In the genomic region with DNA sequence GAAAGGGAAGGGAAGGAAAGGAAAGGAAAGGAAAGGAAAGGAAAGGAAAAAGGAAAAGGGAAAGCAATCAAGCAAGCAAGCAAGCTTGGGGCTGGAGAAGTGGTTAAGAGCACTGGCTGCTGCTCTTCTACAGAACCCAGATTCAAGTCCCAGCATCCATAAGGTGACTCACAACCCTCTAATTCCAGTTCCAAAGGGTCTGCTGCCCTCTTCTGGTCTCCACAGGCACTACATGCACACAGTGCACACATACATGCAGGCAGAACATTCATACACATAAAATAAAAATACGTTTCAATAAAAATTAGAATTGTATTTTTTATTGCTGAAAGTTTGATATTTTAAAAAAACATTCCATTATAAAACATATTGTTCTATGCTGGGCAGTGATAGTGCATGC, we compare ENCODE assay signal across 10 mouse cellular contexts. TPM values are rescaled to one million over a fixed set of nuclear protein-coding genes. Genes with fewer than 3 reads are reported as not detected.
DNase-seq lines count a peak whose midpoint lies in the region; TF ChIP-seq lines count a peak whose summit lies in the region.
"Had no signal": no experiment of that assay in that cellular context is flagged by ENCODE, and none has a peak within 500 bp of the region (broad histone marks: within the 10 kb centered on the region; RNA-seq: fewer than 3 reads in every experiment).

No protein-coding gene starts in this region.

- H3K9ac ChIP-seq in CH12.LX (ENCODE audit: insufficient read depth, low read depth) = no peak overlapping the region
- H3K9ac ChIP-seq: stomach, embryonic 15.5 days had no signal

- H3K4me1 ChIP-seq in CH12.LX (ENCODE audit: control insufficient read depth in 1 of 2, insufficient read depth in 2 of 2) = peaks cover 5 to 21% of the 10 kb centered on the region in 2 experiments; a peak in 2 of 4 replicates

- peak; percentile 76 for TF ChIP-seq RAD21 in CH12.LX (IDR thresholded peaks at IDR 0.05; ENCODE audit: low read depth, low read length)

- H3K4me2 ChIP-seq in CH12.LX (ENCODE audit: insufficient read depth, low read depth, poor library complexity, severe bottlenecking) = no peak overlapping the region
- H3K4me2 ChIP-seq: stomach, embryonic 15.5 days had no signal

- DNase-seq in layer of hippocampus, adult 11-12 months (ENCODE audit: low spot score) = peak; percentile 46
- no peak for DNase-seq in layer of hippocampus, adult 9-11 months
- DNase-seq in CH12.LX (ENCODE audit: extremely low read depth) = peak; percentile 74
- DNase-seq in R1 (ENCODE audit: low read depth, low spot score) = peak; percentile 80
- DNase-seq in embryo, embryonic 10 days (ENCODE audit: low spot score) = peak; percentile 64
- peak; percentile 59 for DNase-seq in lung, postnatal 10 days
- DNase-seq in thymus, postnatal 25 days = peak; percentile 58

- no peaks in the 10 kb centered on the region for H3K79me2 ChIP-seq in CH12.LX (replicated peaks; ENCODE audit: control insufficient read depth, extremely low read depth, insufficient read depth, poor library complexity, severe bottlenecking)

- peaks cover 2% of the 10 kb centered on the region for H3K9me3 ChIP-seq in CH12.LX (replicated peaks; ENCODE audit: low read length)
- H3K9me3 ChIP-seq: stomach, embryonic 15.5 days had no signal

- no peak for TF ChIP-seq EP300 in CH12.LX (IDR thresholded peaks at IDR 0.05; ENCODE audit: low read length)

- dilution Hi-C loops in CH12.LX (cut with MboI; ENCODE audit: extremely low pct_ligation_motif_present, extremely low pct_unique_long_range_greater_than_20kb, low sequenced_read_pairs) = no loop called here

- H3K27ac ChIP-seq in CH12.LX (ENCODE audit: insufficient read depth, low read depth) = no peak overlapping the region
- H3K27ac ChIP-seq: stomach, embryonic 15.5 days had no signal

- H3K4me3 ChIP-seq in CH12.LX (replicated peaks in 1 of 3; ENCODE audit: low read depth in 2 of 3, low read length in 2 of 3, poor library complexity in 1 of 3) = no peak overlapping the region
- H3K4me3 ChIP-seq: stomach, embryonic 15.5 days had no signal

- in situ Hi-C loops in CH12.LX (cut with MboI; ENCODE audit: low pct_ligation_motif_present, low pct_unique_long_range_greater_than_20kb, low sequenced_read_pairs) = no loop called here

- H3K36me3 ChIP-seq in CH12.LX (replicated peaks in 1 of 2; ENCODE audit: control insufficient read depth in 1 of 2, insufficient read depth in 1 of 2, low read length in 1 of 2) = no peaks in the 10 kb centered on the region
- H3K36me3 ChIP-seq: stomach, embryonic 15.5 days had no signal

- no peak for TF ChIP-seq POLR2A in CH12.LX (IDR thresholded peaks at IDR 0.05; ENCODE audit: low read depth, low read length)

- TF ChIP-seq CTCF in CH12.LX (conservative IDR thresholded peaks at IDR 0.05 in 1 of 2, IDR thresholded peaks at IDR 0.05 in 1 of 2; ENCODE audit: low read depth in 2 of 2, low read length in 2 of 2) = peak; percentile 81 to 86

- H3K27me3 ChIP-seq in CH12.LX (replicated peaks) = peaks cover 33% of the 10 kb centered on the region
- H3K27me3 ChIP-seq: stomach, embryonic 15.5 days had no signal

TF ChIP-seq in CH12.LX, 34 proteins besides CTCF, POLR2A, EP300 and RAD21:
- peak; percentile 53 for TF ChIP-seq SMC3 (IDR thresholded peaks at IDR 0.05; ENCODE audit: low read depth, low read length)
- TF ChIP-seq USF1 (IDR thresholded peaks at IDR 0.05; ENCODE audit: low read depth, low read length) = no peak

RNA-seq across cellular contexts. Expression of gene Tsga10, which starts 0.8 kb away (rescaled TPM):
- 0.29 and 0.47 TPM in 2 replicates for total RNA-seq in CH12.LX (2012; rRNA removed)
- total RNA-seq in CH12.LX (2014; rRNA removed) = 0.55 and 0.70 TPM in 2 replicates
- 0.57 and 0.75 TPM in 2 replicates for polyA plus RNA-seq in CH12.LX (2012; ENCODE audit: insufficient read length, low read depth)

RNA-seq across cellular contexts. Expression of gene Lipt1, which starts 4.5 kb away (rescaled TPM):
- total RNA-seq in CH12.LX (2012; rRNA removed) (7.9 and 8.6 TPM in 2 replicates), CH12.LX (2014; rRNA removed) (12.4 and 13.2 TPM in 2 replicates)
- polyA plus RNA-seq in CH12.LX (2012; ENCODE audit: insufficient read length, low read depth) = 7.5 and 8.1 TPM in 2 replicates

RNA-seq across cellular contexts. Expression of gene Mitd1, which starts 23.2 kb away (rescaled TPM):
- 13.3 and 15.9 TPM in 2 replicates for total RNA-seq in CH12.LX (2012; rRNA removed)
- total RNA-seq in CH12.LX (2014; rRNA removed) = 28.1 and 31.3 TPM in 2 replicates
- 19.9 and 20.1 TPM in 2 replicates for polyA plus RNA-seq in CH12.LX (2012; ENCODE audit: insufficient read length, low read depth)

RNA-seq across cellular contexts. Expression of gene Mrpl30, which starts 23.2 kb away (rescaled TPM):
- total RNA-seq in CH12.LX (2012; rRNA removed) (107 and 134 TPM in 2 replicates), CH12.LX (2014; rRNA removed) (242 and 267 TPM in 2 replicates)
- polyA plus RNA-seq in CH12.LX (2012; ENCODE audit: insufficient read length, low read depth) = 118 and 141 TPM in 2 replicates

RNA-seq across cellular contexts. Expression of gene Lyg2, which starts 49.2 kb away (rescaled TPM):
- total RNA-seq in CH12.LX (2012; rRNA removed) = not detected in 2 replicates
- not detected in 2 replicates for total RNA-seq in CH12.LX (2014; rRNA removed)
- polyA plus RNA-seq in CH12.LX (2012; ENCODE audit: insufficient read length, low read depth) = not detected in 2 replicates
- total RNA-seq: gastrocnemius, postnatal 36 days had no signal
- polyA plus RNA-seq: liver, embryonic 16.5 days; stomach, embryonic 15.5 days had no signal
